Mouse (Mus musculus): ENCODE results near the gene Map6.

DNA sequence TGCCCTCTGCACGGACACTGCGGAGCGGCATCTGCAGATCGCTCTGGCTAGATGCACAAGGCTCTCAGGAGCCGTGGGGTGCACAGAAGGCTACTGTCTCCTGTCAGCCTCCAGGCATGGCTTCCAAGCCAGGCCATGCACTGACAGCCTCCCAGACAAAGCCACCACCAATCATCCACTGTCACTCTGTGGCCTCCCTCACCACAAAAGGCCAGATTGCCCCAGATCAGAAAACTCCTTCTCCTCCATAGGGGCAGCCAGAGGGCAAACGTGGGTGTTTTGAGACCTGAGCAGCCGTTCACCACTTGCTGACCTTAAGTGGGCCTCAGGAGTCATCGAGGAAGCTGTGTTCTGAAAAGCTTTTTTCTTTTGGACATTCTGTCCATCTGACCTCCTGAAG lies 111.6 kb downstream of the Map6 start:
- TF ChIP-seq POLR2A (IDR thresholded peaks at IDR 0.05; ENCODE audit: borderline replicate concordance, extremely low read depth, insufficient read depth, insufficient read length, poor library complexity, severe bottlenecking): no peak
- TF ChIP-seq CTCF (IDR thresholded peaks at IDR 0.05; ENCODE audit: borderline replicate concordance, extremely low read depth, insufficient read depth, insufficient read length): no peak
